Mouse (Mus musculus) testis, adult 10 weeks (tissue): ENCODE data around the gene Ntn1. TPM values are rescaled to one million over a fixed set of nuclear protein-coding genes. Genes with fewer than 3 reads are reported as not detected.

Experiments used
- polyA plus RNA-seq: library from polyadenylated mRNA; stranded (reverse); fragments of 350-450 nt; fragmentation: Illumina TruSeq; extraction: RNeasy Lipid Tissue Mini Kit (QIAGEN cat#74804); gene quantifications from one replicate; pipeline ENCODE4 v1.2.3, GENCODE M21; 2014; ENCODE audit warnings: low read depth, low replicate concordance

Ntn1 gene
- 0.29 TPM for polyA plus RNA-seq

GRCm38 (mm10) chr11:68400727-68401219 lies at the start of gene Ntn1:
TSS of gene Ntn1 (minus strand) at chr11:68400823.

GRCm38 (mm10) chr11:68431699-68432360 lies 31.2 kb upstream of the Ntn1 start, which contains the start of gene Pik3r5:
TSS of gene Pik3r5 (plus strand) at chr11:68432121.

Other genes with a start within 250 kb of the Ntn1 start
- gene Pik3r5, start 31.3 kb upstream of the Ntn1 start, polyA plus RNA-seq, result 0.15 TPM
- 2.7 TPM for gene Pik3r6, start 102.2 kb upstream of the Ntn1 start, polyA plus RNA-seq
- gene Mfsd6l, start 155.4 kb upstream of the Ntn1 start, polyA plus RNA-seq, result 0.35 TPM
- 95.4 TPM for gene Ccdc42, start 186.2 kb upstream of the Ntn1 start, polyA plus RNA-seq